Mouse (Mus musculus): ENCODE data around the gene Traf1.

Gene Traf1

GRCm38 (mm10) chr2:34941061-34941675, 20.4 kb downstream of the Traf1 start:
- no peak for DNase-seq (ENCODE audit: low read depth, low spot score)

- DNase-seq (ENCODE audit: low read depth, low spot score): no peak
Measured at GRCm38 (mm10) chr2:34940246-34940645, 21.3 kb downstream of the Traf1 start.

- peak; percentile 51 for DNase-seq (ENCODE audit: low read depth, low spot score)
Measured at GRCm38 (mm10) chr2:34938269-34939208, 23.0 kb downstream of the Traf1 start.

- DNase-seq (ENCODE audit: low read depth, low spot score): no peak
Measured at GRCm38 (mm10) chr2:34937460-34937859, 24.1 kb downstream of the Traf1 start.

GRCm38 (mm10) chr2:34927320-34927719, 34.3 kb downstream of the Traf1 start:
- DNase-seq (ENCODE audit: low read depth, low spot score): no peak

GRCm38 (mm10) chr2:34922729-34923128, 38.8 kb downstream of the Traf1 start:
- no peak for DNase-seq (ENCODE audit: low read depth, low spot score)

- no peak for DNase-seq (ENCODE audit: low read depth, low spot score)
Measured at GRCm38 (mm10) chr2:34920144-34920543, 41.4 kb downstream of the Traf1 start.

GRCm38 (mm10) chr2:34915103-34915502, 46.5 kb downstream of the Traf1 start:
- no peak for DNase-seq (ENCODE audit: low read depth, low spot score)

GRCm38 (mm10) chr2:34914823-34915082, 46.8 kb downstream of the Traf1 start:
- no peak for DNase-seq (ENCODE audit: low read depth, low spot score)

GRCm38 (mm10) chr2:34914069-34914822, 47.3 kb downstream of the Traf1 start:
- no peak for DNase-seq (ENCODE audit: low read depth, low spot score)

GRCm38 (mm10) chr2:34913218-34914068, 48.1 kb downstream of the Traf1 start, which contains the start of gene Phf19:
Phf19 (minus strand) TSS chr2:34914026.
- DNase-seq (ENCODE audit: low read depth, low spot score): no peak

GRCm38 (mm10) chr2:34912613-34913012, 49.0 kb downstream of the Traf1 start:
- no peak for DNase-seq (ENCODE audit: low read depth, low spot score)

GRCm38 (mm10) chr2:34911871-34912270, 49.7 kb downstream of the Traf1 start:
- DNase-seq (ENCODE audit: low read depth, low spot score): no peak

GRCm38 (mm10) chr2:34909719-34910118, 51.9 kb downstream of the Traf1 start:
- DNase-seq (ENCODE audit: low read depth, low spot score): no peak

- peak; percentile 69 for DNase-seq (ENCODE audit: low read depth, low spot score)
Measured at GRCm38 (mm10) chr2:34906861-34907604, 54.5 kb downstream of the Traf1 start.

- DNase-seq (ENCODE audit: low read depth, low spot score): no peak
Measured at GRCm38 (mm10) chr2:34906426-34906825, 55.1 kb downstream of the Traf1 start.

GRCm38 (mm10) chr2:34904849-34905542, 56.6 kb downstream of the Traf1 start:
- DNase-seq (ENCODE audit: low read depth, low spot score): peak; percentile 99

- no peak for DNase-seq (ENCODE audit: low read depth, low spot score)
Measured at GRCm38 (mm10) chr2:34903652-34904405, 57.7 kb downstream of the Traf1 start.

GRCm38 (mm10) chr2:34903191-34903590, 58.4 kb downstream of the Traf1 start:
- no peak for DNase-seq (ENCODE audit: low read depth, low spot score)

All from skeletal muscle tissue, adult 2 months (tissue).